Mouse (Mus musculus): ENCODE measurements around the gene G0s2.

DNA sequence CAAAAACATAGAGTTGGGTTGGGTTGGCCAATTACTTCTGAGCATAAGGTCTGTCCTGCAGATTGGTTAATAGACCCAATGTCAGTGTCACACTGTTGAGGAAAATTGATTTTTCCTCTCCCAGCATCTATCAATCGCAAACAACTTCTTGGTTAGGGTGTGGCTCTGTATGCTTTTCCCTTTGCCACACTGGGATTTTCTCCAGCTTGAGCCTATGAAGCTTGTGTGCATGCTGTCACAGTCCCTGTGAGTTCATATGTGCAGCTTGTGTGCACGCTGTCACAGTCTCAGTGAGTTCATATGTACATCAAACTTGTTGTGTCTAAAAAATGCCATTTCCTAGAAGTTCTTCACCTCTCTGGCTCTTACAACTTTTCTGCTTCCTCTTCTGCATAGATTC is 33.8 kb upstream of the G0s2 start:
- TF ChIP-seq CTCF (IDR thresholded peaks at IDR 0.05) (no peak), EP300 (IDR thresholded peaks at IDR 0.05) (no peak)
